Mouse (Mus musculus) neural tube, embryonic 13.5 days (tissue): ENCODE measurements at regions not wholly inside any gene's neighbourhood (a gene's known extent, or its start where the extent isn't known, plus 50 kb on each side); places are given as distances from the start of the nearest gene placed in this dataset.

ENCODE experiments used
- ATAC-seq: fragments of 200-750 bp; cut with Nextera tagmentation; 2 replicates; pipeline ENCODE4 v1.8.0; 2017; ENCODE audit warnings: low read depth, mild to moderate bottlenecking, moderate TSS enrichment, moderate library complexity
- H3K27ac ChIP-seq: fragments of 300-500 bp; sonication (generic); replicated peaks from 2 replicates; pipeline ENCODE4 v1.5.1; 2015; ENCODE audit warnings: moderate library complexity, mild to moderate bottlenecking, inconsistent platforms
- H3K27me3 ChIP-seq: fragments of 300-500 bp; sonication (generic); 2 replicates; pipeline ENCODE4 v1.6.1; 2015; ENCODE audit warnings: mild to moderate bottlenecking, inconsistent platforms
- H3K36me3 ChIP-seq: fragments of 300-500 bp; sonication (generic); 2 replicates; pipeline ENCODE4 v1.6.1; 2015; ENCODE audit warnings: mild to moderate bottlenecking, inconsistent platforms
- H3K4me1 ChIP-seq: fragments of 300-500 bp; sonication (generic); replicated peaks from 2 replicates; pipeline ENCODE4 v1.6.1; 2015; ENCODE audit warnings: inconsistent platforms
- H3K4me2 ChIP-seq: fragments of 300-500 bp; sonication (generic); 2 replicates; pipeline ENCODE4 v1.6.1; 2015; ENCODE audit warnings: inconsistent platforms, mild to moderate bottlenecking, moderate library complexity
- H3K4me3 ChIP-seq: fragments of 300-500 bp; sonication (generic); 2 replicates; pipeline ENCODE4 v1.5.1; 2015; ENCODE audit warnings: mild to moderate bottlenecking, inconsistent platforms
- H3K9ac ChIP-seq: fragments of 300-500 bp; sonication (generic); 2 replicates; pipeline ENCODE4 v1.6.1; 2015; ENCODE audit warnings: moderate library complexity, mild to moderate bottlenecking, inconsistent platforms
- H3K9me3 ChIP-seq: fragments of 300-500 bp; sonication (generic); 2 replicates; pipeline ENCODE4 v1.6.1; 2016; ENCODE audit warnings: inconsistent platforms
- WGBS: fragments of 180-500 bp; shearing (Covaris S2); methylation state at CpG from one replicate; pipeline ENCODE4 v1.1.7; 2015; 5-methylcytosine and 5-hydroxymethylcytosine counted together

DNA sequence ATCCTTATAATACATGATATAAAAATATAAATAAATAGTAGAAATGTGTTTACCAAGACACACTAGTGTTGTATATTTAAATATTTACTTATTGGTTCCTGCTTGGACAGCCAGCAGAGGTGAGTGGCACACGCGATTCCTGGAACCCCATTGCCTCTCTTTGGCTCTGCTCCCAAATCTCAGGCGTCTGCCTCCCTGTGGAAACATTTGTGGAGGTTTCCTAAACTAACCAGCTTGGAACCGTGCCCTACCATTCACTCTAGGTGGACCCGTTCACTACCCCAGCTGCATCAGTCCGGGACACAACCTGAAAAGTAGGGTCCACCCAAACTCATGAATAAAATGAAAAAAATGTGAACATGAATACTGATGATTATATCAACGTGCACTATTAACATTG is 404.0 kb upstream of the Defb41 start:
- Histone ChIP-seq H3K9me3 (no peaks in the 10 kb centered on the region), H3K36me3 (no peaks in the 10 kb centered on the region), H3K4me3 (no peak overlapping the region), H3K4me1 (no peaks in the 10 kb centered on the region), H3K4me2 (no peak overlapping the region), H3K9ac (no peak overlapping the region), H3K27ac (no peak overlapping the region), H3K27me3 (no peaks in the 10 kb centered on the region)
- 87% methylated on average over 7 of the region's 7 CpGs for WGBS
- ATAC-seq = no peak

- Histone ChIP-seq H3K9ac (no peak overlapping the region), H3K27ac (no peak overlapping the region), H3K27me3 (no peaks in the 10 kb centered on the region), H3K4me1 (no peaks in the 10 kb centered on the region), H3K4me2 (no peak overlapping the region), H3K4me3 (no peak overlapping the region), H3K36me3 (no peaks in the 10 kb centered on the region), H3K9me3 (no peaks in the 10 kb centered on the region)
- ATAC-seq = no peak
- 93% methylated on average over 5 of the region's 5 CpGs for WGBS
Observed at GRCm38 (mm10) chr1:18668265-18668664, 403.3 kb upstream of the Defb41 start.

DNA sequence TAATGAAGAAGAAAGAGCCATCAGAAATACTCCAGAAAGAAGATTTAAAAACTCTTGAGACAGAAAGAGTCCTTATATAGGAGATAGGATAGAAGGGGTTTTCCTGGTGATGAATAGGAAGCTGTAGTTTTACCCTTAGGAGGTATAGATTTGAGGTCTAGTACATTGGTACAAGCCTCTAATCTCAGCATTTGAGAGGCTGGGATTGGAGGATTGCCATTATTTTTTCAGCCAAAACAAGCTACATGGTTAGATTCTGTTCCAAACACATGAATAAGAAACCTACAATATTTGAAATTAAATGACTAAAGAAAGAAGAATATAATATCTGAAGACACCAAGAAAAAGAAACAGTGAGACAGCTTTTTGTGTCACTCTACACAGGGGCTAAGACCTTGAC is 375.9 kb upstream of the Defb41 start:
- H3K4me3 ChIP-seq = no peak overlapping the region
- H3K9me3 ChIP-seq = no peaks in the 10 kb centered on the region
- ATAC-seq = no peak
- H3K27ac ChIP-seq = no peak overlapping the region
- H3K9ac ChIP-seq = no peak overlapping the region
- H3K36me3 ChIP-seq = no peaks in the 10 kb centered on the region
- no peak overlapping the region for H3K4me2 ChIP-seq
- H3K27me3 ChIP-seq = no peaks in the 10 kb centered on the region
- H3K4me1 ChIP-seq = peaks cover 8% of the 10 kb centered on the region; the same call in 1 of the 2 replicates

- no peak overlapping the region for H3K4me3 ChIP-seq
- no peak for ATAC-seq
- peaks cover 8% of the 10 kb centered on the region; the same call in 1 of the 2 replicates for H3K4me1 ChIP-seq
- H3K27me3 ChIP-seq = no peaks in the 10 kb centered on the region
- H3K27ac ChIP-seq = no peak overlapping the region
- H3K9me3 ChIP-seq = no peaks in the 10 kb centered on the region
- H3K36me3 ChIP-seq = no peaks in the 10 kb centered on the region
- 28% methylated on average over 8 of the region's 8 CpGs for WGBS
- H3K4me2 ChIP-seq = no peak overlapping the region
- no peak overlapping the region for H3K9ac ChIP-seq
Observed at GRCm38 (mm10) chr1:18639460-18640300, 374.7 kb upstream of the Defb41 start.

GRCm38 (mm10) chr1:18637334-18637733 is 372.4 kb upstream of the Defb41 start:
- Histone ChIP-seq H3K4me2 (no peak overlapping the region), H3K9me3 (no peaks in the 10 kb centered on the region), H3K36me3 (no peaks in the 10 kb centered on the region), H3K9ac (no peak overlapping the region), H3K4me3 (no peak overlapping the region), H3K27me3 (no peaks in the 10 kb centered on the region), H3K4me1 (peaks cover 8% of the 10 kb centered on the region; the same call in 1 of the 2 replicates), H3K27ac (no peak overlapping the region)
- ATAC-seq = no peak

DNA sequence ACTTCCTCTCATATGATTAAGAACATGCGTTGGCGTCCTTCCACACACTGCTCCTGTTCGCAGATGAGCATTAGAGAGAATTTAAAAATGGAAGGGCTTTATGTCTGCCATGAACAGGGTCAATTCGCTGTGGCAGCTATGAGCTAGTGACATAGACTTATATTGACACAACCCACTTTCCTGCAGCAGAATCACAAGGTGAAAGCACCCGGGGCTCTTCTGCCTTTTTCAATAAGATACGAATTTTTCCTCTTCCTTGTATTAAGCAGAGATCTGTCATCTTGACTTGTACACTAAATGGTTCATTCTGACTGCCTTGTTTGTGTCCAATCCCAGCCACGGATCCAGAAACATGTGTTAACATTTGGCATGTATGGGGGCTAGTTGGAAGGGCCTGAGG is 345.3 kb upstream of the Defb41 start:
- no peak for ATAC-seq

DNA sequence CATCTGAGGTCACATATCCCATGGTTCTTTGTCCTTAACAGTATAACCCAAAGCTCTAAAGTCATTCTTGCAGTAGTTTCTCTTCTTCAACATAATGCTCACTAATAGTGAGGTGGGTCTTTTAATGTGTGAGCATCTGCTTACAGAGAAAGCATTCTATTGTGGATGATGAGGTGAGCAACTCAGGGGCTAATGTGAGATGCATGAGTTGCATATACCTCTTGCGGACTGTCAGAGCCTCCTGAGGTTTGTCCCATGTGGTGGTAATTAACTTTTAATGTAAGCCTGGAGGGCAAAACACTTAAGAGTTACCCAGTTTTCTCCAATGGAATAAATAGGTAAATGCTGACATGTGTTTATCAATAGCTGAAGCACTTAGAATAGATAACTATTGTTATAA is 334.9 kb upstream of the Defb41 start:
- WGBS = 41% methylated on average over 1 of the region's 1 CpGs
- Histone ChIP-seq H3K9ac (no peak overlapping the region), H3K9me3 (no peaks in the 10 kb centered on the region), H3K4me1 (0 out of 2 replicates have a peak, but pooled peaks cover 6% of the 10 kb centered on the region), H3K27me3 (no peaks in the 10 kb centered on the region), H3K27ac (no peak overlapping the region), H3K36me3 (no peaks in the 10 kb centered on the region), H3K4me3 (no peak overlapping the region), H3K4me2 (no peak overlapping the region)
- ATAC-seq = peak; percentile 40; the same call in 1 of the 2 replicates

More for the DNA sequence above, 345.3 kb upstream of the Defb41 start:
- Histone ChIP-seq H3K27me3 (no peaks in the 10 kb centered on the region), H3K36me3 (no peaks in the 10 kb centered on the region), H3K4me3 (no peak overlapping the region), H3K4me2 (no peak overlapping the region), H3K9ac (no peak overlapping the region), H3K9me3 (no peaks in the 10 kb centered on the region), H3K27ac (no peak overlapping the region), H3K4me1 (no peaks in the 10 kb centered on the region)
- whole genome bisulfite sequencing = 78% methylated on average over 7 of the region's 7 CpGs

GRCm38 (mm10) chr1:18598908-18599307 is 334.0 kb upstream of the Defb41 start:
- no peak overlapping the region for H3K4me3 ChIP-seq
- no peaks in the 10 kb centered on the region for H3K9me3 ChIP-seq
- H3K36me3 ChIP-seq = no peaks in the 10 kb centered on the region
- 0 out of 2 replicates have a peak, but pooled peaks cover 6% of the 10 kb centered on the region for H3K4me1 ChIP-seq
- no peak overlapping the region for H3K27ac ChIP-seq
- H3K27me3 ChIP-seq = no peaks in the 10 kb centered on the region
- no peak overlapping the region for H3K4me2 ChIP-seq
- H3K9ac ChIP-seq = no peak overlapping the region
- 18% methylated on average over 4 of the region's 4 CpGs for WGBS
- ATAC-seq = no peak

DNA sequence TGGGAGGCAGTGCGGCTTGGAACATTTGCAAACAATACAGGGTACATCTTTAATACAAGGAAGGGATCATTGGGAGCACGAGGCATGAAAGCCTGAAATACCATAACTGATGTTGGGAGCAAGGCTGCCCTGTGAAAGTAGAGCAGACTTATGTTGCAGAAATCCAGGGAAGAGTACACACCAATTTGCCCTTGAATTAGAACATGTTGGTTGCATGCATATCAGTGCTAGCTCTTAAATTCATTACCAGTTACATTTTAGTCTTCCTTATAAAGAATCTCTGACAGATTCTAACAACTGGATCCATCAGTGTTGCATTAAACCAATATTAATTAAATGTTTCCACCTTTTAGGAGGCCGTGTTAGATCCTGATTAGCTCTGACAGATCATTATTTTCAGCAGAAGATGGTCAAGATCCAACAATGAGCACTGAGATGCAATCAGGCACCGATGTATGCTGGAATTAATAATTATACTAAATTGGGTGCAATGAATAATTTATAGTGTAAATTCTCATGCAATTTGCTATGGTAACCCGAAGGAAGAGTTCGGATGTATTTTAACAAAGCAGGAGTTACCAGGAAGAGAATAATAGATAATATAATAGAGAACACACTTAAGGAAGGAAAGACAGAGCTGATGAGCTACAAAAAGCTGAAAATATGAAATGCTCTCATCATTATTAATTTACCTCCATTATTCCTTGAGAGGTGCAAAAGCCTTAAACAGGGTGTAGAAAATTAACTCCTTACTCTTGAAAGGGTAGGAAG is 318.6 kb upstream of the Defb41 start:
- no peak for ATAC-seq
- Histone ChIP-seq H3K4me1 (no peaks in the 10 kb centered on the region), H3K36me3 (no peaks in the 10 kb centered on the region), H3K9ac (no peak overlapping the region), H3K4me3 (no peak overlapping the region), H3K27ac (no peak overlapping the region), H3K9me3 (no peaks in the 10 kb centered on the region), H3K4me2 (no peak overlapping the region), H3K27me3 (no peaks in the 10 kb centered on the region)
- WGBS = 63% methylated on average over 6 of the region's 6 CpGs

- H3K27me3 ChIP-seq = no peaks in the 10 kb centered on the region
- H3K4me1 ChIP-seq = no peaks in the 10 kb centered on the region
- H3K9me3 ChIP-seq = no peaks in the 10 kb centered on the region
- ATAC-seq = no peak
- no peak overlapping the region for H3K4me3 ChIP-seq
- 93% methylated on average over 2 of the region's 2 CpGs for WGBS
- no peak overlapping the region for H3K9ac ChIP-seq
- H3K27ac ChIP-seq = no peak overlapping the region
- H3K4me2 ChIP-seq = no peak overlapping the region
- H3K36me3 ChIP-seq = no peaks in the 10 kb centered on the region
Observed at GRCm38 (mm10) chr1:18578625-18579024, 313.7 kb upstream of the Defb41 start.

- Histone ChIP-seq H3K36me3 (no peaks in the 10 kb centered on the region), H3K27ac (no peak overlapping the region), H3K4me2 (no peak overlapping the region), H3K9ac (no peak overlapping the region), H3K4me3 (no peak overlapping the region), H3K4me1 (no peaks in the 10 kb centered on the region), H3K27me3 (no peaks in the 10 kb centered on the region), H3K9me3 (no peaks in the 10 kb centered on the region)
- ATAC-seq = no peak
- 81% methylated on average over 2 of the region's 2 CpGs for WGBS
Observed at GRCm38 (mm10) chr1:18567086-18567485, 302.1 kb upstream of the Defb41 start.

DNA sequence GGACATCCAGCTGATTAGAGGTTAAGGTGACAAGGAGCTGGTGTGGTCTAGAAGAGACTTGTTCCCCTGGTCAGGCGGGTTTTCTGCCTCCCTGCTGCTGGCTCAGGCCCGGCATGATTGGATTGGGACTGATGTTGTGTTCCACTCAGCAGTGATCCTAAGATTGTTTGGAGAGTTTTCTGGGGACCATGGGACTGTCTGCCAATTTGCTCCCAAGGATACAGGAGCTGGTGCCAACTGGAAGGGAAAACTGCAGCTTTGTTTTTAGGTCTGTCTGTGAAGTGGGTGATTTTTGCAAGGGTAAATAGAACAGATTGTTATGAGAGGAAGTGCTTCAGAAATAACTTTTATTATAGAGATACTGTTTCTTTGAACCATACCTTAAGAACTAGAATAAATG is 286.3 kb upstream of the Defb41 start:
- Histone ChIP-seq H3K4me1 (no peaks in the 10 kb centered on the region), H3K4me3 (no peak overlapping the region), H3K36me3 (no peaks in the 10 kb centered on the region), H3K9ac (no peak overlapping the region), H3K27me3 (no peaks in the 10 kb centered on the region), H3K9me3 (no peaks in the 10 kb centered on the region), H3K4me2 (no peak overlapping the region), H3K27ac (no peak overlapping the region)
- WGBS = 90% methylated on average over 2 of the region's 2 CpGs
- no peak for ATAC-seq
